ENCODE assay signal across 24 mouse cellular contexts in the genomic region with DNA sequence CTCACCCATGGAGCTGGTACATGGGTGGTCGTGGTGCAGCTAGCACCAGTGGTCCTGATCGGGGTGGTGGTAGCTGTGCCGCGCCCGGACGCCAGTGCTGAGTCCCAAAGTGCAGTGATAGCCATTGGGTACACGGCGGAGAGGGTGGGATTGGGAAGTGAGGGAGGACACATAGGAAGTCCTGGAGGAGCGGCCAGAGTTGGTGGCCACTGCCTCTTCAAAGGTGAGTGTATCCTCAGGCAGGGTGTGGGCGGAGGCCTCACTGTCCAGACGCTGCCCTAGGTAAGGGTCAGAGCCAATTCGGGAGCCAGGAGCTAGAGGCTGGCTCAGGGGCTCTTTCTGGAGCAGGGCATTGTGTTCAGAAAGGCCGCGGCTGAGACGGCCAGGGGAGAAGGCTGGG.
A peak's percentile ranks its signal among the peaks of the same experiment; 100 is the strongest.
DNase-seq lines count a peak whose midpoint lies in the region; ATAC-seq and TF ChIP-seq lines count a peak whose summit lies in the region.
"Had no signal": no experiment of that assay in that cellular context is flagged by ENCODE, and none has a peak within 500 bp of the region (broad histone marks: within the 10 kb centered on the region; RNA-seq: fewer than 3 reads in every experiment).

No protein-coding gene starts in this region.

- H3K4me2 ChIP-seq in kidney, postnatal 0 days (ENCODE audit: low read length) = no peak overlapping the region
- no peak overlapping the region for H3K4me2 ChIP-seq in forebrain, embryonic 12.5 days
- H3K4me2 ChIP-seq: heart, embryonic 15.5 days; hindbrain, embryonic 14.5 days had no signal

- TF ChIP-seq POLR2A in ES-Bruce4 (IDR thresholded peaks at IDR 0.05; ENCODE audit: insufficient read depth, low read length) = no peak

- H3K9ac ChIP-seq in kidney, postnatal 0 days (ENCODE audit: low read depth, low read length) = no peak overlapping the region
- H3K9ac ChIP-seq in ES-Bruce4 (ENCODE audit: low read depth, poor library complexity, severe bottlenecking) = no peak overlapping the region
- no peak overlapping the region for H3K9ac ChIP-seq in forebrain, embryonic 12.5 days
- H3K9ac ChIP-seq: forebrain, postnatal 0 days; heart, embryonic 15.5 days; hindbrain, embryonic 14.5 days had no signal

- TF ChIP-seq EP300 in ES-Bruce4 (IDR thresholded peaks at IDR 0.05; ENCODE audit: insufficient read depth, low read depth, low read length) = no peak

- TF ChIP-seq CTCF in kidney, postnatal 0 days (IDR thresholded peaks at IDR 0.05; ENCODE audit: low read depth) = no peak
- no peak for TF ChIP-seq CTCF in ES-Bruce4 (IDR thresholded peaks at IDR 0.05; ENCODE audit: low read depth, low read length)

- no peaks in the 10 kb centered on the region for H3K9me3 ChIP-seq in kidney, postnatal 0 days (replicated peaks; ENCODE audit: low read length)
- H3K9me3 ChIP-seq in ES-Bruce4 (replicated peaks; ENCODE audit: control insufficient read depth, insufficient read depth, low read length, poor library complexity, severe bottlenecking) = no peaks in the 10 kb centered on the region
- H3K9me3 ChIP-seq in forebrain, embryonic 12.5 days = no peaks in the 10 kb centered on the region
- H3K9me3 ChIP-seq: forebrain, embryonic 10.5 days; heart, embryonic 15.5 days had no signal

- DNase-seq in kidney, postnatal 0 days (ENCODE audit: low spot score) = no peak
- DNase-seq in kidney, adult 11 months = no peak
- DNase-seq in R1 (ENCODE audit: low read depth, low spot score) = peak; percentile 7
- no peak for DNase-seq in layer of hippocampus, postnatal 14 days (ENCODE audit: low spot score in 2 of 2)
- DNase-seq: adrenal gland, postnatal 10 days; adrenal gland, postnatal 36 days; cerebellum, adult 18-20 months; cerebellum, adult 9-10 months; cerebellum, postnatal 14 days; forebrain, postnatal 0 days; gastrocnemius, postnatal 25 days; heart, adult 18-20 months; heart, postnatal 10 days; heart, postnatal 36 days had no signal

- H3K36me3 ChIP-seq in kidney, postnatal 0 days (ENCODE audit: insufficient read depth, low read length) = no peaks in the 10 kb centered on the region
- no peaks in the 10 kb centered on the region for H3K36me3 ChIP-seq in ES-Bruce4 (ENCODE audit: control insufficient read depth, insufficient read depth, low read length, poor library complexity, severe bottlenecking)
- peaks cover 4% of the 10 kb centered on the region; the same call in 1 of the 2 replicates for H3K36me3 ChIP-seq in forebrain, embryonic 12.5 days (replicated peaks)
- H3K36me3 ChIP-seq: forebrain, embryonic 10.5 days; heart, embryonic 15.5 days had no signal

- no peak overlapping the region for H3K4me3 ChIP-seq in kidney, postnatal 0 days (replicated peaks; ENCODE audit: low read depth, low read length)
- H3K4me3 ChIP-seq in ES-Bruce4 (ENCODE audit: low read depth, low read length) = peak overlapping the region; percentile 60
- no peak overlapping the region for H3K4me3 ChIP-seq in forebrain, embryonic 12.5 days (replicated peaks)
- H3K4me3 ChIP-seq: heart, embryonic 15.5 days had no signal

- H3K27ac ChIP-seq in kidney, postnatal 0 days = no peak overlapping the region
- H3K27ac ChIP-seq in ES-Bruce4 (ENCODE audit: insufficient read depth, low read length) = no peak overlapping the region
- H3K27ac ChIP-seq in forebrain, embryonic 12.5 days = no peak overlapping the region
- H3K27ac ChIP-seq: heart, embryonic 15.5 days; hindbrain, embryonic 14.5 days had no signal

- H3K4me1 ChIP-seq in kidney, postnatal 0 days (replicated peaks; ENCODE audit: insufficient read depth, low read length) = no peaks in the 10 kb centered on the region
- peaks cover 5% of the 10 kb centered on the region for H3K4me1 ChIP-seq in ES-Bruce4 (ENCODE audit: control insufficient read depth, insufficient read depth, low read length)
- peaks cover 14% of the 10 kb centered on the region; the same call in 1 of the 2 replicates for H3K4me1 ChIP-seq in forebrain, embryonic 12.5 days
- H3K4me1 ChIP-seq: heart, embryonic 15.5 days had no signal

- WGBS in kidney, postnatal 0 days = 78% methylated on average over 15 of the region's 15 CpGs
- 82% methylated on average over 15 of the region's 15 CpGs for WGBS in forebrain, embryonic 12.5 days

- 0 out of 2 replicates have a peak, but pooled peaks have one; percentile 27 for ATAC-seq in kidney, postnatal 0 days (replicated peaks; ENCODE audit: low FRiP score, low read depth)
- ATAC-seq in forebrain, embryonic 12.5 days (ENCODE audit: low FRiP score) = no peak
- ATAC-seq: CD4-positive, CD25-positive, alpha-beta regulatory T cell, adult 4 months; forebrain, embryonic 14.5 days; forebrain, postnatal 0 days; hindbrain, postnatal 0 days; inflammation-experienced regulatory T-cells, adult 6 months; intestine, embryonic 16.5 days had no signal

- no peaks in the 10 kb centered on the region for H3K27me3 ChIP-seq in kidney, postnatal 0 days (ENCODE audit: insufficient read depth, low read length)
- H3K27me3 ChIP-seq in ES-Bruce4 (ENCODE audit: control insufficient read depth, insufficient read depth, low read length, poor library complexity, severe bottlenecking) = no peaks in the 10 kb centered on the region
- peaks cover 8% of the 10 kb centered on the region; the same call in 1 of the 2 replicates for H3K27me3 ChIP-seq in forebrain, embryonic 12.5 days
